Mouse (Mus musculus) liver, embryonic 11.5 days (tissue): ENCODE results near the gene Olfr1046. TPM values are rescaled to one million over a fixed set of nuclear protein-coding genes. Genes with fewer than 3 reads are reported as not detected.
"Not testable (repeated sequence)": the region's sequence is repeated elsewhere in the genome, so short reads cannot be mapped to it uniquely, and the experiment has no call there.

Source experiments
- ATAC-seq: fragments of 200-750 bp; cut with Nextera tagmentation; replicated peaks from 2 replicates; pipeline ENCODE4 v1.8.0; 2017; ENCODE audit warnings: moderate number of reproducible peaks, mild to moderate bottlenecking, moderate TSS enrichment, moderate library complexity; ENCODE audit not compliant: low FRiP score
- DNase-seq: peaks from one replicate; pipeline ENCODE4 v3.0.0-alpha.2; 2017; ENCODE audit warnings: low spot score
- H3K27ac ChIP-seq: fragments of 300-500 bp; sonication (generic); 2 replicates; pipeline ENCODE4 v1.5.1; 2014; ENCODE audit warnings: mild to moderate bottlenecking, low read depth, low read length, control low read depth
- H3K27me3 ChIP-seq: fragments of 300-500 bp; sonication (generic); replicated peaks from 2 replicates; pipeline ENCODE4 v1.6.1; 2014; ENCODE audit warnings: low read length, mixed read lengths; ENCODE audit not compliant: control insufficient read depth, insufficient read depth
- H3K36me3 ChIP-seq: fragments of 300-500 bp; sonication (generic); 2 replicates; pipeline ENCODE4 v1.6.1; 2014; ENCODE audit warnings: mild to moderate bottlenecking, low read length, moderate library complexity, mixed read lengths; ENCODE audit not compliant: control insufficient read depth, insufficient read depth
- H3K4me1 ChIP-seq: fragments of 300-500 bp; sonication (generic); replicated peaks from 2 replicates; pipeline ENCODE4 v1.6.1; 2014; ENCODE audit warnings: low read length, mixed read lengths; ENCODE audit not compliant: control insufficient read depth, insufficient read depth
- H3K4me2 ChIP-seq: fragments of 300-500 bp; sonication (generic); 2 replicates; pipeline ENCODE4 v1.6.1; 2014; ENCODE audit warnings: mild to moderate bottlenecking, control low read depth, moderate library complexity
- H3K4me3 ChIP-seq: fragments of 300-500 bp; sonication (generic); 2 replicates; pipeline ENCODE4 v1.5.1; 2014; ENCODE audit warnings: low read depth, low read length, control low read depth
- H3K9ac ChIP-seq: fragments of 300-500 bp; sonication (generic); 2 replicates; pipeline ENCODE4 v1.6.1; 2014; ENCODE audit warnings: low read depth, low read length, control low read depth
- H3K9me3 ChIP-seq: fragments of 300-500 bp; sonication (generic); 2 replicates; pipeline ENCODE4 v1.6.1; 2016; ENCODE audit warnings: low read length, inconsistent platforms, mixed read lengths; ENCODE audit not compliant: control insufficient read depth
- WGBS: fragments of 180-500 bp; shearing (Covaris S2); extraction: QIAGEN DNeasy Blood & Tissue Kit; methylation state at CpG from one replicate; pipeline ENCODE4 v1.1.7; 2014; 5-methylcytosine and 5-hydroxymethylcytosine counted together
- polyA plus RNA-seq: library from polyadenylated mRNA; unstranded; fragments of >200 nt; fragmentation: Nextera tagmentation; extraction: Ambion mirVana; gene quantifications from 2 replicates; pipeline ENCODE4 v1.2.1, GENCODE M21; 2014

The Olfr1046 gene
- polyA plus RNA-seq, 1 experiment from 2014 or later = not detected

DNA sequence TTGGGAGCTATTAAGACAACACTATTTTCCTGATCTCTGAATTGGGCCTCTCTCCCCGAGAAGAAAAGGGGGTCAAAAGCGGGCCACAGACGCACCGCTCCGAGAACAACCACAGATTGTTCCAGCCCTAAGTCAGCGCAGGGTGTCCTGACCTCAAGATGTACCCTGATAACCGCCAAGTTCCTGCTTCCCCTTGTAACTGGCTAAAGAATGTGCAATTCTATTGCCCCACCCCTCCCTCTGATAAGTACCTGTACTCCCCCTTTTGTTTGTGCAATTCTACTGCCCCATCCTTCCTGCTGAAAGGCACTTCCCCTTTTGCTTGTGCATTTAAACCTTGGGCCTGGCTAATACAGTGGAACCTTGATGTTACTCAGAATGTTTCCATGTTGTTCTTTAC lies 43.7 kb downstream of the Olfr1046 start:
- not testable (repeated sequence) for H3K4me2 ChIP-seq, H3K9me3 ChIP-seq, H3K9ac ChIP-seq, ATAC-seq, H3K4me3 ChIP-seq, H3K36me3 ChIP-seq, H3K4me1 ChIP-seq, H3K27ac ChIP-seq, H3K27me3 ChIP-seq, DNase-seq
- WGBS = 64% methylated on average over 7 of the region's 7 CpGs

GRCm38 (mm10) chr2:86167422-86167821 lies 51.7 kb downstream of the Olfr1046 start, which contains the start of gene Olfr1043:
Olfr1043 (minus strand) TSS chr2:86167522.
- Histone ChIP-seq H3K4me3 (no peak within 1 kb of the TSS), H3K9me3 (no peaks in the 10 kb centered on the region), H3K27me3 (no peaks in the 10 kb centered on the region), H3K27ac (no peak within 1 kb of the TSS), H3K4me2 (no peak within 1 kb of the TSS), H3K36me3 (no peaks in the 10 kb centered on the region), H3K9ac (no peak within 1 kb of the TSS), H3K4me1 (no peaks in the 10 kb centered on the region)
- DNase-seq (no peak), ATAC-seq (no peak)
- WGBS = 85% methylated on average over 2 of the region's 2 CpGs

Other genes with a start within 250 kb of the Olfr1046 start
- gene Olfr1029, start 245.4 kb downstream of the Olfr1046 start, polyA plus RNA-seq = not detected in 2 replicates
- gene Olfr1030, start 240.0 kb downstream of the Olfr1046 start, polyA plus RNA-seq = not detected in 2 replicates
- gene Olfr1031, start 229.0 kb downstream of the Olfr1046 start, polyA plus RNA-seq = not detected in 2 replicates
- not detected in 2 replicates for gene Olfr1032, start 213.8 kb downstream of the Olfr1046 start, polyA plus RNA-seq
- 0.60 and 0.88 TPM in 2 replicates for gene Olfr1033, start 198.7 kb downstream of the Olfr1046 start, polyA plus RNA-seq
- not detected in 2 replicates for gene Olfr1034, start 173.5 kb downstream of the Olfr1046 start, polyA plus RNA-seq
- gene Olfr1036, start 145.3 kb downstream of the Olfr1046 start, polyA plus RNA-seq = not detected in 2 replicates
- not detected in 2 replicates for gene Olfr1037, start 131.9 kb downstream of the Olfr1046 start, polyA plus RNA-seq
- gene Olfr1039, start 83.4 kb downstream of the Olfr1046 start, polyA plus RNA-seq = not detected in 2 replicates
- not detected in 2 replicates for gene Olfr1040, start 72.6 kb downstream of the Olfr1046 start, polyA plus RNA-seq
- gene Olfr1042, start 57.5 kb downstream of the Olfr1046 start, polyA plus RNA-seq = not detected in 2 replicates
- not detected in 2 replicates for gene Olfr1043, start 51.8 kb downstream of the Olfr1046 start, polyA plus RNA-seq
- gene Olfr1044, start 41.5 kb downstream of the Olfr1046 start, polyA plus RNA-seq = not detected in 2 replicates
- not detected in 2 replicates for gene Olfr52, start 33.6 kb downstream of the Olfr1046 start, polyA plus RNA-seq
- not detected in 2 replicates for gene Olfr1045, start 16.3 kb downstream of the Olfr1046 start, polyA plus RNA-seq
- not detected in 2 replicates for gene Olfr1047, start 12.1 kb upstream of the Olfr1046 start, polyA plus RNA-seq
- gene Olfr1048, start 21.0 kb upstream of the Olfr1046 start, polyA plus RNA-seq = not detected in 2 replicates
- gene Olfr1049, start 39.0 kb upstream of the Olfr1046 start, polyA plus RNA-seq = not detected in 2 replicates
- not detected in 2 replicates for gene Olfr1051, start 59.8 kb upstream of the Olfr1046 start, polyA plus RNA-seq
- not detected in 2 replicates for gene Olfr1052, start 73.1 kb upstream of the Olfr1046 start, polyA plus RNA-seq
- not detected in 2 replicates for gene Olfr1053, start 96.0 kb upstream of the Olfr1046 start, polyA plus RNA-seq
- not detected in 2 replicates for gene Olfr1054, start 116.1 kb upstream of the Olfr1046 start, polyA plus RNA-seq
- gene Olfr1055, start 131.0 kb upstream of the Olfr1046 start, polyA plus RNA-seq = not detected in 2 replicates
- gene Olfr1056, start 143.2 kb upstream of the Olfr1046 start, polyA plus RNA-seq = not detected in 2 replicates
- not detected in 2 replicates for gene Olfr1057, start 159.1 kb upstream of the Olfr1046 start, polyA plus RNA-seq
- gene Olfr1058, start 169.2 kb upstream of the Olfr1046 start, polyA plus RNA-seq = not detected in 2 replicates
- gene Olfr1061, start 194.7 kb upstream of the Olfr1046 start, polyA plus RNA-seq = not detected in 2 replicates
- not detected in 2 replicates for gene Olfr1062, start 207.4 kb upstream of the Olfr1046 start, polyA plus RNA-seq
- gene Olfr1065, start 231.3 kb upstream of the Olfr1046 start, polyA plus RNA-seq = not detected in 2 replicates
- not detected in 2 replicates for gene Olfr1066, start 237.0 kb upstream of the Olfr1046 start, polyA plus RNA-seq